Mouse (Mus musculus): ENCODE data around the gene Gm17660.

The Gm17660 gene

DNA sequence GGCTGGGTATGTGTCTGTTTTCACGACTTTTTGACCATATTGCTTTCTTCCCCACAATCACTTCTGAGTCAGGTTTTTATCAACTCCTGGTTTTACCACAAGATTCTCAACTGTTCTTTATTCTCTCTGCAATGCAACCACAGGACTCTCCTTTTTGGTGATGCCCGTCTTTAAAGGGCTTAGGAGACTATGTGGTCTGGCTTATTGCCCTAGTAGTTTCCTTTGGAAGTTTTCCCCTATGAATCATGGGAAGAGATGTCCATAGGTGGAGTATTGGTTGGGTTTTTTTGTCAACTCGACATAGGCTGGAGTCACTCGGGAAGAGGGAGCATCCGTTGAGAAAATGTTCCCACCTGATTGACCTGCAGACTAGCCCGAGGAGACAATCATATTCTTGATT lies 3.3 kb upstream of the Gm17660 start:
- no peak for DNase-seq (ENCODE audit: low read depth)

DNA sequence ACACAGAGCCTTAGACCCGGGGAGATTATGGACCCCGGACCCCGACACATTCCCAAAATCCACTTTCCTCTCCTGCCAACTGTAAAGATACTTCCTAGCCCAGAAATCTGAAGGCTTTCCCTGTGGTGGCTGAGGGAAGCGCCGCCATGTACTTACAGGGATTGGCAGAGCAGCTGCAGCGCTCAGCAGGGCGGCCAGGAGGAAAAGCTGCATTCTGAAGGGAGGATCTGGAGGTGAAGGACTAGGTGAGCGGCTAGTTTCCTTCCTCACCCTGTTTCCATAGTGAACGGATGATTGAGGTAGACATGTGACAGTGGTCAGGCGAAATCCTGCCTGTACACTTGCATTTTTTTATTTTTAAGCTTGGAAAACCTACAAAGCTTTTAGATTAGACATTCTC lies 1.0 kb downstream of the Gm17660 start:
- DNase-seq (ENCODE audit: low read depth), result no peak

DNA sequence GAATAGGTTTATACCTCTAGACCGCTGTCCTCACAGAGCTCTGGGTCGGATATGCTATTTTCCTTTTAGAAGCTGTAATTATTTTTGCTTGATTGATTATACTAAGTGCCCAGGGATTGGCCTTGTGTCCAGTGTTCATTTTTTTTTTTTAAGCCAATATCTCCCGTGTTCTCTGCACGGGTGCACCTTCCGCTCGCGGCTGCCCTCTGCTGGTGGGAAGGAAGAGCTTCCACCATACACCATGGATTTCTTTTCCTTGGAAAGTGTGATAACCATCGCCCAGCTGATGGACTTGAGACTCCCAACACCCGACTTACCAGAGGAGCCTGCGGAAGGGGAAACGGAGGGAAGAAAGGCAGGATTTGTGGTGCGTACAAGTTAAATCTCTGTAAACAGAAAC lies 3.0 kb downstream of the Gm17660 start:
- no peak for DNase-seq (ENCODE audit: low read depth)

DNA sequence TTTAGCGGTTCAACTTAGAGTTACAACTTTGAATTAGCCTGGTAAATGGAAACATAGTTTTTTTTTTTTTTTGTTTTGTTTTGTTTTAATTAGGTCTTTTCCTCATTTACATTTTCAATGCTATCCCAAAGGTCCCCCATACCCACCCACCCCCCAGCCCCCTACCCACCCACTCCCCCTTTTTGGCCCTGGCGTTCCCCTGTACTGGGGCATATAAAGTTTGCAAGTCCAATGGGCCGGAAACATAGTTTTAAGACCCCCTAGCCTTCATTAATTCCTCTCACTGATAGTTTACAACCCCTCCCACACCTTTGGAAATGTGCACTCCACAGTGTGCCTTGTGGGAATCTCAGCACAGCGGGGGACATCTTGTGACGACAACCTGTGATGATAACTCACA lies 3.8 kb downstream of the Gm17660 start:
- no peak for DNase-seq (ENCODE audit: low read depth)

DNA sequence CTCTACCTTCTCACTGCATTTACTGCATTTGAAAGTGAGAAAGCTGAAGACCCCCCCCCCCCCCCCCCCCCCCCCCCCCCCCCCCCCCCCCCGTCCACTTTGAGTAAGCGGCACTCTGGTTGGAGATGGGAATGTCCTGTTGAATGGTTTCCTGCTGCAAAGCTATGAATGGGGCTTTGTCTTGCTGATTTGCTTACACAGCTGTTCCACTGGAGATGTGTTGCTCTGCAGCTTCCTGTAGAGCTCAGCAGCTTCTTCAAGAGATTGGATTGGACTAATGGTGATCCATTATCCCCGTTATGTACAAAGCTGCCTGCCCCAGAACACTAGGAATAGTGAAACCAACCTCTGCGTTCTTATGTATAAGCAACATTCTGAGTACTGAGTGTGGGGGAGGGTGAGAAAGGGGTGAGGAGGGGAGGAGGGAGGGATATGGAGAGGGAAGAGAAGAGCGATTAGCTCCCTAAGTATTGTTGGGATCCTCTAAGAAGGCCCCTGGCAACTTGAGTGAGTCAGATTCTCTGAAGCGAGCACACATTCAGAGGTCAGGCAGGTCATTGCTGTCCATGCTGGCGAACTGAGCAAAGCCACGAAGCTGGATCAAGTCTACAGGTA lies 5.0 kb downstream of the Gm17660 start:
- DNase-seq (ENCODE audit: low read depth), result no peak

DNA sequence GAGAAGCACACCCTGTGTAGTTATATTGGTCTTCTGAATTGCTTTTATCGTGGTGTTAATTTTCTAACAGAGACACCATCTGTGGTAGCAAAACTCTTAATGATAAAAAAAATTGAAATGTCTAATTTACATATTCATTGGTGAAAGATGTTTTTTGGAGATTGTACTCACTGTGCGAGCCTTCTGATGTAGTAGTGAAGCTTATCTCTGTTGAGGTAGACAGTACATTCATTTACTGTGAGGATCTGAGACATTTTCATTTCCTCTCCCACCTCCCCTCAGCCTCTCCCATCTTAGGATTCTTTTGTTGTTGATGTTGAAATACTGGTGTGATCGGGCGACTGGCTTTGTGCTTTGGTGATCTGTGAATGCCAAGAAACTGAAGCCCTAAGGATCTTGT lies 6.4 kb downstream of the Gm17660 start:
- DNase-seq (ENCODE audit: low read depth), result no peak

DNA sequence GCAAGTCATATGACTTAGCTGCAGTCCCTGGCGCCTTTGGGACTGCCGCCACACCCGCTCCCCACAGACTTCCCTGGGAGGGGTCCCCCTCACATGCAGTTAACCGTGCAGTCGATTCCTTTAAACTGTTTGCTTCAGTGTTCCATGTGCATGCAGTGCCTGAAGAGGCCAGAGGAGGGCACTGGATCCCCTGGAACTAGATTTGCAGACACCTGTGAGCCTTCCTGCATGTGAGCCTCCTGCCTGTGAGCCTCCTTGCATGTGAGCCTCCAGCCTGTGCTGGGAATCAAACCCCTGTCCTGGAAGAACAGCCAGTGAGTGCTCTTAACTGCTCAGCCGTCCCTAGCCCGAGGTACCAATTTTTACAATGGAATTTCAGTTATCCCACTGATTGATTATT lies 8.7 kb downstream of the Gm17660 start:
- no peak for DNase-seq (ENCODE audit: low read depth)

DNA sequence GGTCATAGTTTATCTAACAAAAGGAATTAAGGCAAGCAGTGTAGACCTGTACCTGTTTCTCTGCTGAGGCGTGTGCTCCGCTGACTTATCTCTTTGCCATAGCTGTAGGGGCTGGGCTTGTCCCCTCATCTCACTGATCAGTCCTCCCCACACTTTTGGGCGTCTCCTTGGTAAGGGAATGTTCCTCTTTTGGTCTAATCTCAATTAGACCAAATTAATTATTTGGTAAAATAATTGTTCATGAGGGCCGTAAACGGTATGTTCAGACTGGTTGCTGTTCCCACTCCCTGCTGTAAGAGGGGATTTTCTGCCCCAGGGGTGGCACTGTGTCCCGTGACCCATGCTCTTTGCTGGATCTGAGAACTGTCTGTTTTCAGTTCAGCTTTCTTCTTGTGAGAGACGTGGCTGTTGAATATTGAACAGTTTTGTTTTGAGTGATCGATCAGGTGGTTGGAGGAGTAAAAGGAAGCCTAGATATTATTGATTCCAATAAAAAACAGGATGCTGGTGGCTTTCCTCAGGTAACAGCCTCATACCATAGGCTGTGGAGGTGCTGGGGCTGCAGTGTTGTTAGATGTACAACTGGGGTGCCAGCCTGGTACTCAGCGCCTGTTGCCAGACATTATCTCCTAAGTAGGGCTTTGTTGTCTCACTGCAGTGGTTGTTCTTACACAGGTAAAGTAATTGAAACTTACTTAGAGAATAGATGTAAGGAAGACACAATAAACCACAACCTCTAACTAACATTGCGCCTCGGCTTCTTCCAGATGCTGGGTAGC lies 14.4 kb downstream of the Gm17660 start:
- no peak for DNase-seq (ENCODE audit: low read depth)

DNA sequence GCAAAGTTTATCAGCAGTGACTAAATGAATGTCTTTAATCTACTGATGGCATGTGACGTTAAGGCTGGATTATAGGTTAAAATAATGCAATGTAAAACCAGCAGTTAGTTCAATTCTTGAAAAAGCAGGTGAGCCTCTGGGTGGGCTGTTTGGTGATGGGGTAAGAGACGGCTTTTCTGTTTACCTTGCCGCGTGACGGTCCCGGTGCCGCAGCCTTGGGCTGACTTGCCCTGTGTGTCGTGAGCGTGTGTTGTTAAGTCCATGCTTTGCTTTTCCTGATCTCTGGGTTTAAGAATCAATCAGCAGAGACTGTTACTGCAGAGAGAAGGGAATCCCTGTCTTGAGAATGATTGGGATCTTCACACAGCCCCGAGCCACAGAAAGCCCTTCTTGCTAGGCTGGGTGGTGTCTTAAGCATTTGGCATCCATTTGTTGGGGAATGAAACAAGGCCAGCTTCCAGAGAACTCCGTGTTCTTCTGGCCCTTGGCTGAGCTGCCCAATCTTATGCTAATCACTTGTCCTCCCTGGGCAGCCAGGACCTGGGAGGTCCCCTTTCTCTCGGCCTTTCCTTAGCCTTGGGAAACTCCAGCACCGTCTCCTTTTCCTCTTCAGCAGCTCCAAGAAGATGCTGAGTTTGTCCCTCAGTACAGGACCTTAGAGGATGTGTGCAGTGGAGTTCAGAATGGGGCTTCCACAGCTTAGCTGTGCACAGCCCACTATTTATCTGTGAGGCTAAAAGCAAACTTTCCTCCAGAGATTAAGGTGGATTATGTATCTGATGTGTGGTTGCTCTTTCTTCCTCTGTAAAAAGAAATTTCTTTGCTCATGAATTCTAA lies 15.3 kb downstream of the Gm17660 start:
- no peak for DNase-seq (ENCODE audit: low read depth)

DNA sequence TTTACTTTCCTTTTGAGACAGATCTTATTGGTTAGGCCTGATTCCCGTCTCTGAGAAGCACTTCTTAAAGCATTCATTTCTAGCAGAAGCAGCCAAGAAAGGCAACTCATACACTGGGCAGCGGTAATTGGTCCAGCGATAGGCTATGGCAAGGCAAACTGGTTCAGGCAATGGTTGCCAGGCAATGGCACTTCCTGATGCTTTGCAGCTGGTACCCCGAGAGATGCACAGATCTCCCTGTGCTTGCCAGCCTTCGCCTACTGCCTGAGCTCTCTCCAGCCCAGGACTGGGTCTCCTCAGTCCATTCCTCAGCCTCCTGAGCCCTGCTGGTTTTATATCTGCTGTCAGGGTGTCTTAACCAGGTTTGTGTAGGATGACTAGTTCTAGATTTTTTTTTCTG lies 17.0 kb downstream of the Gm17660 start:
- DNase-seq (ENCODE audit: low read depth), result no peak

DNA sequence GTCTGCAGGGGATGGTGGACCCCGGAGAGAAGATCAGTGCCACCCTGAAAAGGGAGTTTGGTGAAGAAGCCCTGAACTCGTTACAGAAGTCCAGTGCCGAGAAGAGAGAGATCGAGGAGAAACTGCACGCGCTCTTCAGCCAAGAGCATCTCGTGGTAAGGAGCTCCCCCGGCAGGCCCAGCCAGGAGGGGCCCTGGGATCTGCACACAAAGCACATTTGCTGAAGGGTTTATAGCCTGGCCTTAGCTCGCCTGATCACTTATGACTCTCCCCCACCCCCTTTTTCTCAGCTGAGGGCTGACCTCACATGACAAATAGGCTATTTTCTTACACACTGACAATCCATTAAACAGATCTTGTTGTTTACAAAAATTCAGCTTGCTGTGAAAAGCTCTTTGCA lies 17.8 kb downstream of the Gm17660 start:
- DNase-seq (ENCODE audit: low read depth), result no peak

DNA sequence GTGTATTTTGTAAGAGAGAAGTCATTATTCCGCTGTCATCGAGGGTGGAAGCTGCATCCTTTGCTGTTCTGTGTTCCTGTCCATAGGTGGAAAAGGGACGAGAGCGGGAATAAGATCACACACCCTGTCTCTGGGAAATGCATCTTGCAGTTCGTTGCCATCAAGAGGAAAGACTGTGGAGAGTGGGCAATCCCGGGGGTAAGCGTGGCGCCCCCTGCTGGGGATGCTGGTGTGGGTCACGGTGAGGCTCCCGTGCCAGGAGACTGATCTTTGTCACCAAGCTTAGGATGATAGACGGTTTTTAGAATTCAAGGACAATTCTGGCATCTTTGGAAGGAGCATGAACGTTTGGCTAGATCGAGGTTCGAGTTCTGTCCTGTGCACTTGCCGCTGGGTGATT lies 19.4 kb downstream of the Gm17660 start:
- no peak for DNase-seq (ENCODE audit: low read depth)

DNA sequence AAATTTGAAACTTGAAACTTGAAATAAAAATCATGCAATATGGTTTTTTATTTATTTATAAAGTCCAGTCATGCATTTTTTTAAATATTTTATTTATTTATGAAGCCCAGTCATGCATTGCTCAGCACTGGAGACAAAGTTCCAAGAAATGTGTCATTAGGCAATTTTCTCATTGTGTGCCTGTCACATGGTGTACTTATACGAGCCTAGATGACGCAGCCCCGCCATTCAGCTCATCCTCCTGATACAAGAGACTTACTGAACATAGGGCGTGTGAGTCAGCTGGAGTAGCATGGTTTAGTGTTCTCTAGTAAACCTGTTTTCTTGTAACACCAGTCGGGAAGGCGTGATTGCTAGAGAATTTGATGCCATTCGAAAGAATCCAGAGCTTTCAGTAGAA lies 21.1 kb downstream of the Gm17660 start:
- DNase-seq (ENCODE audit: low read depth), result peak; percentile 77

DNA sequence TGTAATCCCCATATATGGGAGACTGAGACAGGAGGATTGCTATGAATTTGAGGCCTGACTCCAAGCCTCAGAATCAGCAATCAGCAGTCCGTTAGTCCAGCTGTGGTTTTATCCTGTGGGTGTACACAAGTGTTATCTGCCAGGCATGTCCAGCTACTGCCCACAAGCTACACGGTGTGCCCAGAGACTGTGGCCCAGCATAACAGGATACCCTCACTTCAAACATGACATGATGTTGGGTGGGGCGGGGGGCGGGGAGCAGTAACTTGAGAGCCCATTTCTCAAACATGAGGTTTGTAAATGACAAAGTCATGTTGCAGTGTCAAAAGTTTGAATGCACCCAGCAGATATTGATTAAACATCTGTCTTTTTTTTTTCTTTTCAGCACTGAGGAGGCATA lies 21.6 kb downstream of the Gm17660 start:
- DNase-seq (ENCODE audit: low read depth), result no peak

DNA sequence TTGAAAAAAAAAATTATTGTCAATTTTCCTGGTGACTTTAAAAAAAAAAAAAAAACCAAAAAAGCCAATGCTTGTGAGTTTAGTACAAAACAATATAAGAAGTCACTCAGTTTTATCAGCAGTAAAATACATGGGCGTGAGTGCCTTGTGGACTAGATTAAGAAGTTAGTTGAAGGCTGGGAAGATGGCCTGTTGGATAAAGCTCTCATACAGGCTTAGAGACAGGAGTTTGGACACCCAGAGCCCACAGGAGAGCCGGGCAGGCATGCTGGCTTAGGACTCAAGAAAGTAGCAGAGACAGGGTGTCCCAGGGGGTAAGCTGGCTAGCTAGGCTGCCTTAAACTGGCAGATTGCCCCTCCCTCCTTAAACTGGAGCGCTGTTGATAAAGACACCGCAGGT lies 22.5 kb downstream of the Gm17660 start:
- no peak for DNase-seq (ENCODE audit: low read depth)

DNA sequence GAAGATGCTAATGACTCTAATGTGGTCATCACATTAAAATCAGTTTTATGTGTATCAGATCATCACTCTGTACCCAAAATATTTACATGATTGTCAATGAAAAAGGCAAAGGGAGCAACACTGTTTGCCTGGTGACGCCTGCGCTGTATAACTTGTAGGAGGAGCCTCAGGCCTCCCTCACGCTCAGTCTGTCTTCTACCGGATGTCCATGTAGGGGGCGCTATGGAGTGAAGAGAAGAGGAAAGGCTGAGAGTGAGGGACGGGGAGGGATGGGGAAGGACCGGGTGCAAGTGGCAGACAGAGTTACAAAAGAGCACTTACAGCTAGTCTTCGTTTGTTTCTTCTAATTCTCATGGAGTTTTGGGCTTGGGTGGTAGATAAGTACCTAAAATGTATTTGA lies 24.5 kb downstream of the Gm17660 start:
- DNase-seq (ENCODE audit: low read depth), result no peak

DNA sequence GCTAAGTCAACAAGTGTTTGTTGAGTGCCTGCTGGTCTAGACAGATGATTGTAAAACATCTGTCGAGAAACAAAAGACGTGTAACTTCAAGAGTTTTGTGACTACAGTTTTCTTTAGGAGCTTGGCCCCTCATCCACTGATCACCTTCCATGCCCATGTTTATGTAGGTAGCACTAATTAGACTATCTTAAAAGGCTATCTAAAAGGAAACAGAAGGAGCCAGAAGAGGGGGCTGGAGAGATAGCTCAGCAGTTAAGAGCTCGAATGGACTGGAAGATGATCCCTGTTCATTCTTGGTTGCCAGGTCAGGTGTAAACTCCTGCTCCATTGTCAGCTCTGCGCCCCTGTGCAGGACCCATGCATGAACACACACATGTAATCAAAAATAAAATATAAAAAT lies 29.3 kb downstream of the Gm17660 start:
- no peak for DNase-seq (ENCODE audit: low read depth)

DNA sequence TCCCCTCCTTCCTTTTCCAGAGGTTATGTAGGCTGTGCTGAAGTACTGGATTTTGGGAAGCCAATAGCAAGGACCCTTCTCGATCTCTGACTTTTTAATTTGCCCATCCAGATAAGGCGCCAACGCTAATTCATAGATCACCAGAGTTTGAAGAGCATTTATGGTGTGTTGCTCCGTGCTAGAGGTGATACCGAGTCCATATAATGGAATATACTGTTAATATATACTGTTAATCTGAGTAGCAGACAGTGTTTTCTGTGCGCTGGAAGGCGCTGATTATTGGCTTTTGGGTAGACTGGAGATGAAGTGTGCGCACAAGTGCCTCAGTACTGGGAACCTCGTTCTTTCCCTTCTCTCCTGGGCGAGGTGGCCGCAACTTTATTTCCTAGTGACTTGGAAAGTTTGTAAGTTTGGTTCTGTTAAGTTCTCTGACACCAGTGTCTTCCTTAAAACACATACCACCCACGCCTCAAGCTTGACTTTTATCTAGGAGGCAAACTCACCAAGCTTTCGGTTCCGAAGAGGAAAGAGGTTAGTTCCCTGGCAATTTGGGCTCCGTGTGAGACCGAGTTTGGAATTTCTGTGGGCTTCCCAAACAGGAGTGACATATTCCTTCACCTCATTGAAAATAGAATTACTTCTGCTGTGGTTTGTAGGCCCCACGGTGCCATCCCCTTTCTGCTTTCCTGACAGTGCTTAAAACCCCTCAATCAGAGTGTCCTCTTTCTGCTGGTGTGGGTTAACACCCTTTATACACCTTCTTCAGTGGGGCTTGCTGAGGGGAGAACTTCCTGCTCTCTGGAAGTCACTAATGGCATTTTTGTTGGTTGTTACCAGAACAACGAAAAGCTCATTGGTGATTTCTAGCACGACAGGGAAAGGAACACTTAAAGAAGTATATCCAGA lies 30.0 kb downstream of the Gm17660 start:
- DNase-seq (ENCODE audit: low read depth), result no peak

DNA sequence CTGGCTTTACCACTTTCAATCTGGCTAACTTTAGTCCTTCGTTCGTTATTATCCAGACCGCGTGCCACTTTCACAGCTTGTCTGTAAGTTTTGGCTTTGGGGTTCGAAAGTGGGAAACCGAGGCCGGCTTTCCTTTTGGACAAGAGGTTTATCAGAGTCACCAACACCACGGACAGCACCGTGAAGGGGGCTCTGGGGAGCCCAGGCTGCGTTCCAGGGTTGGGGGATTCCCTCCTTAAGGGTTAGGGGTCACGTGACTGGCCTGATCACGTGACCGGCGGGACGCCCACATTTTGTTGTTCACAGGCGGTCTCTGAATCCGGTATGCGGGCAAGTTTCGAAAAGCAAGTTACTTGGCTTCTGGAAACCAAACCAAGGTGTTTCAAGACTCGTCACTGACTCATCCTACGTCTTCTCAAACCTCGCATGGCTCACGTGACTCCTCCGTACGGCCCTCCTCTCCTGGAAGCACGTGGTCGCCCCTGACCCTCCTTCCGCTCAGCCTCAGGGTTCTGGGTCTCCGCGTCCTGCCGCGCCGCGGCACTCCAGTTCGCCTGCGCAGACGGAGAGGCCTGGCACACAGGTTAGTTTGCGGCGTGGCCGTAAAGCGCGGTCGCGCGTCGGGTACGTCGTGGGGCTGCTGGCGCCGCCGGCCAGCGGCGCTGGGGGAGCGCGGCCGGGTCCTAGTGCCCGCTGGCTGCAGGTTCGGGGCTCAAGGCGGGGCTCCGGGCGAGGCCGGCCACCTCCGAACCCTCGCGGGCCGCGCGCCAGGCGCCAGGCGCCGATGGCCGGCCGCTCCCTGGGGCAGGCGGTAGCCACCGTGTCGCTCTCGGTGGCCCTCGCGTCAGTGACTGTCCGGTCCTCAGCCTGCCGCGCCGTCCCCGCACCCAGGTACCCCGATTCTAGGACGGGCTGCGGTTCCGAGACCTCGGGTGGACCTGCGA lies 30.9 kb downstream of the Gm17660 start, which contains the start of gene Nudt9:
Gene Nudt9, plus strand, starts transcription at position 51 of the 944 bp plus-strand sequence.
- peak; percentile 97 for DNase-seq (ENCODE audit: low read depth)

DNA sequence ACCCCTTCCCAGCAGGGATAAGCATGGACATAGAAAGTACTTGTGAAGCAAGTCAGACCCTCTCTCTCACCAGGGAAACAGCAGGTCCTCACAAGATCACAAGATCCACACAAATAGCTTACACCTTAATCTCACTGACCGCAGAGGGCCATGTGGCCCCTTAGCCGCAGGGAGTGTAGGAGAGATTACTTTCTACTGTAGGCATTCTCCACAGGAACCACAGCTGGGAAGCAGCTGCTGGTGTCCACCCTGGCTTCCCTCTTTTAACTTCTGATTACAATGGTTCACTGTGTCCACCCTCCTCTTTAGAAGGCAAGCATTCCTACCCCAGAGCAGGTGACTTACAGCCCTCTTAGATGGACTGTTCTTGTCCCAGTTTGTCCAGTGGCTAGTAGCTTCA lies 33.7 kb downstream of the Gm17660 start:
- DNase-seq (ENCODE audit: low read depth), result peak; percentile 60

DNA sequence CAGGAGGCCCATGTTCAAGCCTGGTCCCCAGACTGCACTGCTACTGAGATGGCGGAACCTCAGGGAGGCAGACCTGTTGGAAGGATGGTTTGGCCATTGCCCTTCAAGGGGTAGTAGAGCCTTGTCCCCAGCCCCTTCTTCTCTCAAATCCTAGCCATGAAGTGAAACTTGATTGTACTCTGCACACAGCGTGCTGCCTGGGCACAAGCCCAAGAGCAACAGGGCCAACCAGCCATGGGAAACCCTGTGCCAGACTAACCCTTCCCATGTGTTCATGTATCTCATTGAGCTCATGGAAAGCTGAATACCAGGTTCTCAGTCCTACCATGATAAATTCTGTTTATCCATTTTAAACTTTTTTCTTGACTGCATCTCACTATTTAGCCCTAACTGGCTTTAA lies 34.5 kb downstream of the Gm17660 start:
- DNase-seq (ENCODE audit: low read depth), result peak; percentile 65

Measured in fibroblast of lung, adult 2 months (primary cell).